Mouse (Mus musculus) hindbrain, embryonic 10.5 days (tissue): ENCODE measurements around the gene Cyth2. TPM values are rescaled to one million over a fixed set of nuclear protein-coding genes. Genes with fewer than 3 reads are reported as not detected.
A peak's percentile ranks its signal among the peaks of the same experiment; 100 is the strongest.

Experiments
- DNase-seq: peaks from one replicate; pipeline ENCODE4 v3.0.0-alpha.2; 2017; ENCODE audit warnings: low spot score
- H3K27ac ChIP-seq: fragments of 300-500 bp; sonication (generic); 2 replicates; pipeline ENCODE4 v1.5.1; 2016; ENCODE audit warnings: mild to moderate bottlenecking, moderate library complexity
- H3K27me3 ChIP-seq: fragments of 300-500 bp; sonication (generic); 2 replicates; pipeline ENCODE4 v1.6.1; 2016; ENCODE audit warnings: mild to moderate bottlenecking; ENCODE audit not compliant: poor library complexity, insufficient read depth, severe bottlenecking
- H3K36me3 ChIP-seq: fragments of 300-500 bp; sonication (generic); 2 replicates; pipeline ENCODE4 v1.6.1; 2016; ENCODE audit warnings: mild to moderate bottlenecking, moderate library complexity
- H3K4me1 ChIP-seq: fragments of 300-500 bp; sonication (generic); replicated peaks from 2 replicates; pipeline ENCODE4 v1.6.1; 2016; ENCODE audit warnings: mild to moderate bottlenecking
- H3K4me3 ChIP-seq: fragments of 300-500 bp; sonication (generic); 2 replicates; pipeline ENCODE4 v1.5.1; 2016; ENCODE audit warnings: mild to moderate bottlenecking, moderate library complexity
- H3K9me3 ChIP-seq: fragments of 300-500 bp; sonication (generic); 2 replicates; pipeline ENCODE4 v1.6.1; 2016; ENCODE audit warnings: mild to moderate bottlenecking, moderate library complexity
- WGBS: fragments of 180-500 bp; shearing (Covaris S2); methylation state at CpG from one replicate; pipeline ENCODE4 v1.1.7; 2016; 5-methylcytosine and 5-hydroxymethylcytosine counted together
- polyA plus RNA-seq: library from polyadenylated mRNA; unstranded; fragments of >200 nt; fragmentation: Nextera tagmentation; extraction: Ambion mirVana; gene quantifications from 2 replicates; pipeline ENCODE4 v1.2.1, GENCODE M21; 2016

The Cyth2 gene
- polyA plus RNA-seq, 1 experiment from 2014 or later = 231 TPM

- Histone ChIP-seq H3K9me3 (no peaks in the 10 kb centered on the region), H3K27me3 (no peaks in the 10 kb centered on the region), H3K36me3 (no peaks in the 10 kb centered on the region), H3K27ac (no peak overlapping the region), H3K4me3 (no peak overlapping the region), H3K4me1 (0 out of 2 replicates have a peak, but pooled peaks cover 3% of the 10 kb centered on the region)
- no peak for DNase-seq
- WGBS = 74% methylated on average over 4 of the region's 4 CpGs
Observed at GRCm38 (mm10) chr7:45771101-45771500, 43.3 kb downstream of the Cyth2 start.

- no peaks in the 10 kb centered on the region for H3K27me3 ChIP-seq
- H3K36me3 ChIP-seq = no peaks in the 10 kb centered on the region
- no peaks in the 10 kb centered on the region for H3K9me3 ChIP-seq
- DNase-seq = no peak
- H3K4me3 ChIP-seq = no peak overlapping the region
- 75% methylated on average over 8 of the region's 8 CpGs for WGBS
- H3K4me1 ChIP-seq = 0 out of 2 replicates have a peak, but pooled peaks cover 8% of the 10 kb centered on the region
- no peak overlapping the region for H3K27ac ChIP-seq
Observed at GRCm38 (mm10) chr7:45770427-45771082, 43.8 kb downstream of the Cyth2 start.

- no peak overlapping the region for H3K27ac ChIP-seq
- H3K36me3 ChIP-seq = no peaks in the 10 kb centered on the region
- no peaks in the 10 kb centered on the region for H3K27me3 ChIP-seq
- no peaks in the 10 kb centered on the region for H3K9me3 ChIP-seq
- no peak for DNase-seq
- 0 out of 2 replicates have a peak, but pooled peaks cover 10% of the 10 kb centered on the region for H3K4me1 ChIP-seq
- 91% methylated on average over 6 of the region's 6 CpGs for WGBS
- H3K4me3 ChIP-seq = no peak overlapping the region
Observed at GRCm38 (mm10) chr7:45767500-45767899, 46.9 kb downstream of the Cyth2 start.

GRCm38 (mm10) chr7:45766764-45767163 lies 47.6 kb downstream of the Cyth2 start:
- H3K36me3 ChIP-seq = no peaks in the 10 kb centered on the region
- 0 out of 2 replicates have a peak, but pooled peaks cover 10% of the 10 kb centered on the region for H3K4me1 ChIP-seq
- WGBS = 50% methylated on average over 8 of the region's 8 CpGs
- H3K9me3 ChIP-seq = no peaks in the 10 kb centered on the region
- no peak overlapping the region for H3K27ac ChIP-seq
- DNase-seq = no peak
- no peak overlapping the region for H3K4me3 ChIP-seq
- H3K27me3 ChIP-seq = no peaks in the 10 kb centered on the region

- no peak for DNase-seq
- H3K36me3 ChIP-seq = no peaks in the 10 kb centered on the region
- no peak overlapping the region for H3K27ac ChIP-seq
- no peak overlapping the region for H3K4me3 ChIP-seq
- 0 out of 2 replicates have a peak, but pooled peaks cover 10% of the 10 kb centered on the region for H3K4me1 ChIP-seq
- H3K9me3 ChIP-seq = no peaks in the 10 kb centered on the region
- no peaks in the 10 kb centered on the region for H3K27me3 ChIP-seq
- WGBS = 66% methylated on average over 8 of the region's 8 CpGs
Observed at GRCm38 (mm10) chr7:45765995-45766394, 48.4 kb downstream of the Cyth2 start.

- Histone ChIP-seq H3K4me3 (no peak overlapping the region), H3K9me3 (no peaks in the 10 kb centered on the region), H3K36me3 (no peaks in the 10 kb centered on the region), H3K27me3 (peaks cover 34% of the 10 kb centered on the region), H3K4me1 (peaks cover 13% of the 10 kb centered on the region), H3K27ac (no peak overlapping the region)
- no peak for DNase-seq
- 60% methylated on average over 5 of the region's 5 CpGs for WGBS
Observed at GRCm38 (mm10) chr7:45760151-45760550, 54.2 kb downstream of the Cyth2 start.

- H3K4me1 ChIP-seq = peaks cover 13% of the 10 kb centered on the region
- H3K27ac ChIP-seq = peak overlapping the region; percentile 66
- no peaks in the 10 kb centered on the region for H3K36me3 ChIP-seq
- peak overlapping the region; percentile 43 for H3K4me3 ChIP-seq
- DNase-seq = peak; percentile 21
- H3K9me3 ChIP-seq = no peaks in the 10 kb centered on the region
- H3K27me3 ChIP-seq = peaks cover 34% of the 10 kb centered on the region
- 5% methylated on average over 27 of the region's 27 CpGs for WGBS
Observed at GRCm38 (mm10) chr7:45759400-45759799, 55.0 kb downstream of the Cyth2 start.

Other genes with a start within 250 kb of the Cyth2 start
- 37.1 and 46.2 TPM in 2 replicates for gene Bcat2, start 244.4 kb downstream of the Cyth2 start, polyA plus RNA-seq
- gene Fgf21, start 199.1 kb downstream of the Cyth2 start, polyA plus RNA-seq = not detected in 2 replicates
- gene Fut1, start 197.3 kb downstream of the Cyth2 start, polyA plus RNA-seq = 0.20 TPM in 1 of 2 replicates, not detected in the other
- 0.19 TPM in 1 of 2 replicates, not detected in the other for gene Izumo1, start 192.8 kb downstream of the Cyth2 start, polyA plus RNA-seq
- 6.4 and 9.3 TPM in 2 replicates for gene Rasip1, start 187.1 kb downstream of the Cyth2 start, polyA plus RNA-seq
- gene Mamstr, start 174.6 kb downstream of the Cyth2 start, polyA plus RNA-seq = 2.6 and 2.9 TPM in 2 replicates
- 0.12 and 0.21 TPM in 2 replicates for gene Fut2, start 148.2 kb downstream of the Cyth2 start, polyA plus RNA-seq
- gene Ntn5, start 130.6 kb downstream of the Cyth2 start, polyA plus RNA-seq = 0.39 and 0.98 TPM in 2 replicates
- 0.62 and 0.77 TPM in 2 replicates for gene Sec1, start 120.2 kb downstream of the Cyth2 start, polyA plus RNA-seq
- gene Car11, start 114.7 kb downstream of the Cyth2 start, polyA plus RNA-seq = 8.3 and 13.0 TPM in 2 replicates
- gene Dbp, start 109.5 kb downstream of the Cyth2 start, polyA plus RNA-seq = 3.0 and 3.4 TPM in 2 replicates
- gene Rpl18, start 99.1 kb downstream of the Cyth2 start, polyA plus RNA-seq = 1,010 and 1,126 TPM in 2 replicates
- gene Sphk2, start 96.6 kb downstream of the Cyth2 start, polyA plus RNA-seq = 33.6 and 35.5 TPM in 2 replicates
- gene Fam83e, start 93.4 kb downstream of the Cyth2 start, polyA plus RNA-seq = 1.6 and 1.8 TPM in 2 replicates
- not detected in 2 replicates for gene Spaca4, start 88.8 kb downstream of the Cyth2 start, polyA plus RNA-seq
- gene Lmtk3, start 30.8 kb downstream of the Cyth2 start, polyA plus RNA-seq = 2.3 and 5.4 TPM in 2 replicates
- 1.7 and 2.2 TPM in 2 replicates for gene Sult2b1, start 29.9 kb downstream of the Cyth2 start, polyA plus RNA-seq
- 0.91 and 1.0 TPM in 2 replicates for gene Kcnj14, start 10.2 kb upstream of the Cyth2 start, polyA plus RNA-seq
- 85.2 and 110 TPM in 2 replicates for gene Grwd1, start 16.4 kb upstream of the Cyth2 start, polyA plus RNA-seq
- 37.6 and 67.7 TPM in 2 replicates for gene Kdelr1, start 58.2 kb upstream of the Cyth2 start, polyA plus RNA-seq
- 0.19 and 0.33 TPM in 2 replicates for gene Grin2d, start 63.8 kb upstream of the Cyth2 start, polyA plus RNA-seq
- gene Syngr4, start 82.1 kb upstream of the Cyth2 start, polyA plus RNA-seq = 1.1 and 1.3 TPM in 2 replicates
- gene Tmem143, start 82.4 kb upstream of the Cyth2 start, polyA plus RNA-seq = 4.5 and 4.8 TPM in 2 replicates
- 16.7 and 29.7 TPM in 2 replicates for gene Emp3, start 106.8 kb upstream of the Cyth2 start, polyA plus RNA-seq
- 6.5 and 7.7 TPM in 2 replicates for gene Ccdc114, start 109.5 kb upstream of the Cyth2 start, polyA plus RNA-seq
- 0.12 and 0.20 TPM in 2 replicates for gene Abcc6, start 215.7 kb upstream of the Cyth2 start, polyA plus RNA-seq
- 29.3 and 30.7 TPM in 2 replicates for gene Nomo1, start 219.1 kb upstream of the Cyth2 start, polyA plus RNA-seq